In the genomic region with DNA sequence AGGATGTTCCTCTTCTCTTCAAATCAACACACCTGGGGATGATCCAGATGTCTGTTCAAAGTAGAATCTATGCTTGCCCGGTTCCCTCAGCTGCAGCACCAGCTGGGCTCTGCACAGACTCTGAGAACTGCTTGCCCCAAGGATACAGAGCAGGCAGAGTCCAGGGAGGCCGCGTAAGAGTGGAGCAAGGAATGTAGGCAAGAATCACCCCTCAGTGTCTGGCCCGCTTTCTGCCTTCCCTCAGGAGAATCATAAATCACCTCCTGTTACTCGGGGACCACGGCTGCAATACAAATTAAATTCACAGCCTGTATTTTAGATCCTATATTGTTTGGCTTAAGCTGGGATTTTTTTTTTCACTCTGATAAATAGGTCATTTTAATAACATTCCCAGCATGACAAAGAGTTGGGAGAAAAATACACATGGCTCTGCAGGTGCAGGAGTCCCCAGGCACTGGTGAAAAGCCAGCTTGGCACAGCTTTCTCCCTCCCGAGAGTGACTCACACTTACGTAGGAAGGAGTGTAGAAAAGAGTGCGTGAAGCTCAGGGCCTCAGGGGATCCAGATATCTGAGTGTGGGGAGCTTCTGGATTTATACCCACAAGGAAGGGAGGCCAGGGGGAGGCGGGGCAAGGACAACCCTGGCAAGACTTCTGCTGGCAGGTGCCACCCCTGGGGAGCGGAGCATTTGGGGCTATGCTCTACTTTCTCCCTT, we compare ENCODE assay signal across 10 mouse cellular contexts.
DNase-seq lines count a peak whose midpoint lies in the region; ATAC-seq and TF ChIP-seq lines count a peak whose summit lies in the region.
"Had no signal": no experiment of that assay in that cellular context is flagged by ENCODE, and none has a peak within 500 bp of the region (broad histone marks: within the 10 kb centered on the region; RNA-seq: fewer than 3 reads in every experiment).

No protein-coding gene starts in this region.

- peak; percentile 32 to 62 for DNase-seq in heart, adult 18-20 months
- peak; percentile 20 for DNase-seq in adrenal gland, adult 8-10 months
- DNase-seq in kidney, postnatal 14 days, result peak; percentile 5
- peak; percentile 39 for DNase-seq in midbrain, postnatal 0 days (ENCODE audit: low spot score)
- no peak for DNase-seq in T-cell, adult 2 months (ENCODE audit: low spot score)
- no peak for DNase-seq in thymus, postnatal 36 days

- no peak overlapping the region for H3K4me3 ChIP-seq in heart, embryonic 12.5 days
- no peak overlapping the region for H3K4me3 ChIP-seq in forebrain, embryonic 16.5 days (replicated peaks; ENCODE audit: low read length)
- no peak overlapping the region for H3K4me3 ChIP-seq in midbrain, postnatal 0 days (ENCODE audit: low read depth, low read length)
- H3K4me3 ChIP-seq: embryonic facial prominence, embryonic 13.5 days; lung, embryonic 15.5 days had no signal

- 66% methylated on average over 11 of the region's 11 CpGs for WGBS in heart, embryonic 12.5 days
- WGBS in forebrain, embryonic 16.5 days, result 39% methylated on average over 11 of the region's 11 CpGs
- WGBS in midbrain, postnatal 0 days, result 32% methylated on average over 11 of the region's 11 CpGs

- H3K36me3 ChIP-seq in heart, embryonic 12.5 days, result no peaks in the 10 kb centered on the region
- H3K36me3 ChIP-seq in forebrain, embryonic 16.5 days (ENCODE audit: control insufficient read depth, insufficient read depth), result no peaks in the 10 kb centered on the region
- no peaks in the 10 kb centered on the region for H3K36me3 ChIP-seq in midbrain, postnatal 0 days (ENCODE audit: insufficient read depth, low read length)
- H3K36me3 ChIP-seq: embryonic facial prominence, embryonic 13.5 days; lung, embryonic 15.5 days had no signal

- H3K9me3 ChIP-seq in heart, embryonic 12.5 days (replicated peaks), result no peaks in the 10 kb centered on the region
- H3K9me3 ChIP-seq in forebrain, embryonic 16.5 days (ENCODE audit: control insufficient read depth, low read length), result no peaks in the 10 kb centered on the region
- H3K9me3 ChIP-seq in midbrain, postnatal 0 days (ENCODE audit: low read length), result no peaks in the 10 kb centered on the region
- H3K9me3 ChIP-seq: embryonic facial prominence, embryonic 13.5 days; lung, embryonic 15.5 days had no signal

- H3K27me3 ChIP-seq in heart, embryonic 12.5 days (replicated peaks), result 0 out of 2 replicates have a peak, but pooled peaks cover 5% of the 10 kb centered on the region
- H3K27me3 ChIP-seq in forebrain, embryonic 16.5 days (replicated peaks; ENCODE audit: control insufficient read depth, insufficient read depth, low read length), result no peaks in the 10 kb centered on the region
- no peaks in the 10 kb centered on the region for H3K27me3 ChIP-seq in midbrain, postnatal 0 days (ENCODE audit: insufficient read depth, low read length)
- H3K27me3 ChIP-seq: embryonic facial prominence, embryonic 13.5 days; lung, embryonic 15.5 days had no signal

- no peak overlapping the region for H3K27ac ChIP-seq in heart, embryonic 12.5 days (ENCODE audit: poor library complexity, severe bottlenecking)
- no peak overlapping the region for H3K27ac ChIP-seq in forebrain, embryonic 16.5 days (ENCODE audit: low read length)
- H3K27ac ChIP-seq in midbrain, postnatal 0 days (ENCODE audit: low read depth, low read length), result peak overlapping the region; percentile 1
- H3K27ac ChIP-seq: embryonic facial prominence, embryonic 13.5 days; lung, embryonic 15.5 days had no signal

- no peak for ATAC-seq in heart, embryonic 12.5 days (ENCODE audit: insufficient number of reproducible peaks, low FRiP score)
- peak; percentile 75 for ATAC-seq in forebrain, embryonic 16.5 days
- ATAC-seq in midbrain, postnatal 0 days (ENCODE audit: low FRiP score), result no peak

- TF ChIP-seq CTCF in midbrain, postnatal 0 days (IDR thresholded peaks at IDR 0.05), result no peak

- H3K4me2 ChIP-seq in heart, embryonic 12.5 days, result no peak overlapping the region
- H3K4me2 ChIP-seq in forebrain, embryonic 16.5 days (ENCODE audit: low read length), result no peak overlapping the region
- H3K4me2 ChIP-seq in midbrain, postnatal 0 days (ENCODE audit: low read depth, low read length, poor library complexity, severe bottlenecking), result no peak overlapping the region
- H3K4me2 ChIP-seq: embryonic facial prominence, embryonic 13.5 days; lung, embryonic 15.5 days had no signal

- no peaks in the 10 kb centered on the region for H3K4me1 ChIP-seq in heart, embryonic 12.5 days (replicated peaks)
- peaks cover 18% of the 10 kb centered on the region for H3K4me1 ChIP-seq in forebrain, embryonic 16.5 days (replicated peaks; ENCODE audit: control insufficient read depth, insufficient read depth, low read length)
- peaks cover 2% of the 10 kb centered on the region; the same call in 1 of the 2 replicates for H3K4me1 ChIP-seq in midbrain, postnatal 0 days (ENCODE audit: insufficient read depth, low read length)
- H3K4me1 ChIP-seq: embryonic facial prominence, embryonic 13.5 days; lung, embryonic 15.5 days had no signal

- H3K9ac ChIP-seq in heart, embryonic 12.5 days, result no peak overlapping the region
- H3K9ac ChIP-seq in forebrain, embryonic 16.5 days (replicated peaks; ENCODE audit: low read depth, low read length), result 0 out of 2 replicates have a peak overlapping the region, but pooled peaks have one; percentile 28
- no peak overlapping the region for H3K9ac ChIP-seq in midbrain, postnatal 0 days (replicated peaks; ENCODE audit: low read length, poor library complexity, severe bottlenecking)
- H3K9ac ChIP-seq: embryonic facial prominence, embryonic 13.5 days; lung, embryonic 15.5 days had no signal

Comparison
In these comparisons a context has a peak if more than half of its experiments do, and no peak if none do; other contexts are left out.
1. DNase-seq: peak in heart, adult 18-20 months (2 of 2), adrenal gland, adult 8-10 months (single experiment), kidney, postnatal 14 days (single experiment) and midbrain, postnatal 0 days (single experiment); none in T-cell, adult 2 months (single experiment) and thymus, postnatal 36 days (0 of 2).